Mouse (Mus musculus) thymus, adult 2 months (tissue): ENCODE measurements around the gene Nhlrc1.

ENCODE experiments used
- CTCF ChIP-seq: fragments of 200-500 bp; IDR thresholded peaks from 2 replicates; pipeline ENCODE4 v1.5.1; 2012; ENCODE audit warnings: mild to moderate bottlenecking, control low read depth, low read length, moderate library complexity, borderline replicate concordance; ENCODE audit not compliant: control insufficient read depth, poor library complexity, insufficient read depth; ENCODE audit errors: extremely low read depth
- POLR2A ChIP-seq: fragments of 200-500 bp; IDR thresholded peaks from 2 replicates; pipeline ENCODE4 v1.6.1; 2012; ENCODE audit warnings: mild to moderate bottlenecking, low read length, control low read depth, moderate library complexity; ENCODE audit not compliant: control insufficient read depth, poor library complexity, insufficient read depth; ENCODE audit errors: extremely low read depth

DNA sequence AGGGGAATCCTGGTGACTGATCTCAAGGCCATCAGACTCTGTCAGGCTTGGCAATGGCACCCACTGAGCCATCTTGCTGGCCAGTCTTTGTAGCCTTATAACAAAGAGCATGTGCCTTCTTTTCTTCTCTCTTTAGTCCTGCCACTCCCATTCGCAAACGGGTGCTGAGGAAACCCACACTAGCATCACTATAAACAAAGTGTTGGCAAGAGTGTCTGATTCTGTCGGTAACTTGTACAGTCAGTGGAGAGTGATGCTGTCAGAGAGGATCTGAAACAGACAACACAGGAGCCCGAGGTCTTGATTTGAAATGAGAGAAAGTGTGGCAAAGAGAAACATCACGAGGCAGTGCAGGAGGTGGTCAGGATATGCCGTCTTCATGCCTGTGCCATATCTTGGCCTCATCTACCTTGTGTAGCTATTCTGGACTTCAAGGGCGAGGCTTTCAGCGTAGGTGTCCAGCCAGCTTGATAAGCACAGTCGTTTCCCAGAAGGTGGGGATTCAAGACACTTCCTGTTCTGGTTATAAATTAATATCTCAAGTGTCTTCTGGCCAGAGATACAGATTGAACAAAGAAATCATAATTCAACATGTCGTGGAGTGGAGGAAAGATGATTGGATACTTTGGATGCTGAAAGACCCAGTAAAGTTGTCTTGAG, 44.2 kb downstream of the Nhlrc1 start:
- TF ChIP-seq CTCF = no peak
- no peak for TF ChIP-seq POLR2A
